Mouse (Mus musculus): ENCODE measurements around the gene Cadm2.

- TF ChIP-seq CTCF (IDR thresholded peaks at IDR 0.05; ENCODE audit: extremely low read depth, insufficient read depth, insufficient read length, insufficient replicate concordance) (no peak), POLR2A (IDR thresholded peaks at IDR 0.05; ENCODE audit: low read depth, low read length) (no peak)
Measured at GRCm38 (mm10) chr16:67182958-67183357, 437.8 kb downstream of the Cadm2 start.
